Mouse (Mus musculus): ENCODE measurements around the gene Ret. TPM values are rescaled to one million over a fixed set of nuclear protein-coding genes. Genes with fewer than 3 reads are reported as not detected.
A peak's percentile ranks its signal among the peaks of the same experiment; 100 is the strongest.

Ret gene
- polyA plus RNA-seq, 1 experiment from 2014 or later: 12.0 TPM

DNA sequence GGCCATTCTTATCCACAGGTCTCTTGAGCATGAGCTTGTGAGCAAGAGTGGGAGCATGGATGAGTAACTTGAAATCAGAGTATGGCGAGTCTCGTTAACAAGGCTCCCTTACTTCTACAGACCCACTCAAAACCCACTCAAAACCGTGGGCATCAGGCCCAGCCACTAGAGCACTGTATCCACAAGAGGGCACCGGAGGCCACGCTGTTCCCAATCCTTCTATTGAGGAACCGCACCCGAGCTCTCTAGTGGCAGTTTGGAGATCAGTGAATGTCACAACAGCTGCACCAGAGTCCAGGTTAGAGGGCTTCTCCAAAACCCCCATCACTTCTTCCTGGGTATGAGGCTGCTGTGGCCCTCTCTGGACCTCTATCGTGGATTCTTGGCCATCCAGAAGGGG, 2.4 kb downstream of the Ret start:
- H3K4me1 ChIP-seq (replicated peaks; ENCODE audit: control insufficient read depth, insufficient read depth, low read length): peaks cover 5% of the 10 kb centered on the region; the same call in 1 of the 2 replicates
- no peak overlapping the region for H3K4me3 ChIP-seq (ENCODE audit: low read depth, low read length)
- no peak overlapping the region for H3K27ac ChIP-seq (ENCODE audit: low read depth, low read length)
- H3K36me3 ChIP-seq (ENCODE audit: control insufficient read depth, insufficient read depth): no peaks in the 10 kb centered on the region
- no peak overlapping the region for H3K4me2 ChIP-seq (replicated peaks; ENCODE audit: low read depth)
- WGBS: 36% methylated on average over 8 of the region's 8 CpGs
- peak; percentile 84 for TF ChIP-seq CTCF (IDR thresholded peaks at IDR 0.05; ENCODE audit: low read depth)
- no peaks in the 10 kb centered on the region for H3K9me3 ChIP-seq (ENCODE audit: control insufficient read depth)
- no peak for ATAC-seq
- no peak overlapping the region for H3K9ac ChIP-seq (ENCODE audit: low read depth, low read length)
- H3K27me3 ChIP-seq (replicated peaks; ENCODE audit: control insufficient read depth, insufficient read depth, low read length): peaks cover 25% of the 10 kb centered on the region; the same call in 1 of the 2 replicates

DNA sequence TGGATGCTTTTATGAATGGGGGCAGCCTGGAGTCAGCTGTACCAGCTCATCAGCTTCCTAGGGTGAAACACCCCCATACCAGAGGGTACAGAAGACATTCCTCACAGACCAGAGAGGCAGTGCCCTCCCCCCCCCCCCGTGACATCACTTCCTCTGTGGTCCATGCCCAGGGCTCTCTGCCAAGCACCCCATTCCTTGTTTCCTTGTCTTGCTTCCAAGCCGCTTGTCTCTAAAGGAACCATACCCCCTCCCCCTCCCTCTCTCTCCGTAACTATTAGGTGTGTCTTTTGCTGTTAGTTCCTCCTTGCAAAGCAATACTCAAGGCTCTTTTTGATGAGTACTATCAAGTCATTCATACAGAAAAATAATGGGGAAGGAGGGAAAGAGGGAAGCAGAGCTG, 4.6 kb downstream of the Ret start:
- no peak for ATAC-seq
- WGBS: 30% methylated on average over 3 of the region's 3 CpGs
- H3K36me3 ChIP-seq (ENCODE audit: control insufficient read depth, insufficient read depth): no peaks in the 10 kb centered on the region
- no peak overlapping the region for H3K9ac ChIP-seq (ENCODE audit: low read depth, low read length)
- no peak overlapping the region for H3K4me2 ChIP-seq (replicated peaks; ENCODE audit: low read depth)
- H3K27me3 ChIP-seq (replicated peaks; ENCODE audit: control insufficient read depth, insufficient read depth, low read length): peaks cover 21% of the 10 kb centered on the region; the same call in 1 of the 2 replicates
- no peak overlapping the region for H3K4me3 ChIP-seq (ENCODE audit: low read depth, low read length)
- H3K27ac ChIP-seq (ENCODE audit: low read depth, low read length): no peak overlapping the region
- no peaks in the 10 kb centered on the region for H3K9me3 ChIP-seq (ENCODE audit: control insufficient read depth)
- TF ChIP-seq CTCF (IDR thresholded peaks at IDR 0.05; ENCODE audit: low read depth): no peak
- H3K4me1 ChIP-seq (replicated peaks; ENCODE audit: control insufficient read depth, insufficient read depth, low read length): no peaks in the 10 kb centered on the region

DNA sequence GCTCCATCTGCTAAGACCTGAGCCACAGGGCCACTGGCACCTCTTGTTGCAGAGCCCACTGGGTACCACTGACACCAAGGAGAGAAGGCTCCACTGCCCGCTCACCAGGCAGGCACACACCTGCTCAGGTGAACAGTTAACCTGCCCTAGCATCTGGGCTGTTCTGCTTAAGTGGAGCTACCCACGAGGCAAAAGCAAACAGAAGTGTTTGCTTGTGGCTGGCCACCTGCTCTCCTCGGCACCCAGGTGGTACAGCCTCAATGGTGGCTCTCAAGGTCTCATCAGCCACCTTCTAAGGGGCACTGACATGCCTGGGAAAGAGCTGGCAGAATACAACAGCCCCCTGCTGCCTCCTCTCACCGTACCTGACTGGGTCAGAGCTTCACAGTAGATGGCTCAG, 5.3 kb downstream of the Ret start:
- Histone ChIP-seq H3K4me1 (replicated peaks; ENCODE audit: control insufficient read depth, insufficient read depth, low read length) (no peaks in the 10 kb centered on the region), H3K9ac (ENCODE audit: low read depth, low read length) (no peak overlapping the region), H3K9me3 (ENCODE audit: control insufficient read depth) (no peaks in the 10 kb centered on the region), H3K27ac (ENCODE audit: low read depth, low read length) (no peak overlapping the region), H3K4me3 (ENCODE audit: low read depth, low read length) (no peak overlapping the region), H3K36me3 (ENCODE audit: control insufficient read depth, insufficient read depth) (no peaks in the 10 kb centered on the region), H3K4me2 (replicated peaks; ENCODE audit: low read depth) (no peak overlapping the region), H3K27me3 (replicated peaks; ENCODE audit: control insufficient read depth, insufficient read depth, low read length) (peaks cover 19% of the 10 kb centered on the region; the same call in 1 of the 2 replicates)
- 41% methylated on average over 4 of the region's 4 CpGs for WGBS
- no peak for TF ChIP-seq CTCF (IDR thresholded peaks at IDR 0.05; ENCODE audit: low read depth)
- ATAC-seq: no peak

DNA sequence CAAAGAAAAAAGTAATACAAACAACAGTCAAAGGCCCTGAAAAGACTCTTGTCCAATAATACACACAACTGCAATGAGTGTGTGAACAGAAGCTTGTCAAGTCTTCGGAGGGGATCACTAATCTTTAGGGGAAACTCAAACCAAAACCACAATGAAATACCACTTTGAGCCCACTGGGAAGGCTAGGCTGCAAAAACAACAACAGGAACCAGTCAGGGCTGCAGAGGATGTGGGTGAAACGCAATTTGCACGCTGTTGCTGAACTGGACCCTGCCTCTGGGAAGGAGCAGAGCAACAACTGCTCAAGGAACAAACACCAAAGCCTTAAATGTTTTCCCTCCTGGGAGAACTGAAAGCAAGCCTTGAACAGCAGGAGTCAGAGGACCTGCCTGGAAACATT, 7.8 kb downstream of the Ret start:
- no peak overlapping the region for H3K9ac ChIP-seq (ENCODE audit: low read depth, low read length)
- no peaks in the 10 kb centered on the region for H3K4me1 ChIP-seq (replicated peaks; ENCODE audit: control insufficient read depth, insufficient read depth, low read length)
- no peak for ATAC-seq
- H3K27me3 ChIP-seq (replicated peaks; ENCODE audit: control insufficient read depth, insufficient read depth, low read length): no peaks in the 10 kb centered on the region
- H3K27ac ChIP-seq (ENCODE audit: low read depth, low read length): no peak overlapping the region
- H3K4me2 ChIP-seq (replicated peaks; ENCODE audit: low read depth): no peak overlapping the region
- 61% methylated on average over 3 of the region's 3 CpGs for WGBS
- no peaks in the 10 kb centered on the region for H3K36me3 ChIP-seq (ENCODE audit: control insufficient read depth, insufficient read depth)
- no peaks in the 10 kb centered on the region for H3K9me3 ChIP-seq (ENCODE audit: control insufficient read depth)
- H3K4me3 ChIP-seq (ENCODE audit: low read depth, low read length): no peak overlapping the region
- no peak for TF ChIP-seq CTCF (IDR thresholded peaks at IDR 0.05; ENCODE audit: low read depth)

DNA sequence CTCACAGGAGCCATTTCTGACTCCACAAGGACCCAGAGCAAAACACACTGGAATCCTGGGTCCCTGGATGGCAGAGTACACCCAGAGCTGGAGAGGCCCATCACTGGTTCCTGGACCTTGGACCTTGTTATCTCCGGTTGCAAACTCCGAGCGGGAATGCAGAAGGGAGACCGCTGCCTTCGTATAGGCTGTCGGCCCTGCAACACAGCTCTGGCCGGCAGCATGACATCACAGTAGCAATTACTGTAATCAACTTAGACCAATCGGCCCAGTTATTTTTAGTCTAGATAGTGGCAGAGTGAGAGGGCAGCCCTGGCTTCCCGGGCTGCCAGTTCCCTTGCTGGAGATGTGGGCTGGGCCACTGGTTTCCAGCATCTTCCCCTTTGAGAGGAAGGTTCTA, 8.9 kb downstream of the Ret start:
- 32% methylated on average over 9 of the region's 9 CpGs for WGBS
- Histone ChIP-seq H3K27me3 (replicated peaks; ENCODE audit: control insufficient read depth, insufficient read depth, low read length) (no peaks in the 10 kb centered on the region), H3K9me3 (ENCODE audit: control insufficient read depth) (no peaks in the 10 kb centered on the region), H3K4me1 (replicated peaks; ENCODE audit: control insufficient read depth, insufficient read depth, low read length) (no peaks in the 10 kb centered on the region), H3K27ac (ENCODE audit: low read depth, low read length) (no peak overlapping the region), H3K4me2 (replicated peaks; ENCODE audit: low read depth) (peak overlapping the region; percentile 14; the same call in 1 of the 2 replicates), H3K36me3 (ENCODE audit: control insufficient read depth, insufficient read depth) (no peaks in the 10 kb centered on the region), H3K9ac (ENCODE audit: low read depth, low read length) (no peak overlapping the region), H3K4me3 (ENCODE audit: low read depth, low read length) (no peak overlapping the region)
- peak; percentile 90 for ATAC-seq
- no peak for TF ChIP-seq CTCF (IDR thresholded peaks at IDR 0.05; ENCODE audit: low read depth)

DNA sequence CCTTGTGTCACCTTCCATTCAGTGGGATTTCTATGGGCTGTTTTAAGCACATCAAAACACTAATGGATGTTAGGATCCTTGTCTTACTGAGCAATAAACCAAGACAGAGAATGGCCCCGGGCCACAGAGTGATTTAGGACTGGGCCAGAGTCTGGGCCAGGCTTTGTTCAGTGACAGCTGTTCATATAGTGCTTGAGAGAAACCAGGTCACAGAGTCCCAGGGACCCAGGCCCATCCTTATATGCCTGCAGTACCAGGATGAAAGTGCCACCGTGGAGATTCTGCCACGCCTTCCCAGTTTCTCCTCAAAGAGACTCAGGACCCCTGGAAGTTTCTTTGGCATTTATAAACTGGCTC, 10.3 kb downstream of the Ret start:
- TF ChIP-seq CTCF (IDR thresholded peaks at IDR 0.05; ENCODE audit: low read depth): no peak
- Histone ChIP-seq H3K27ac (ENCODE audit: low read depth, low read length) (no peak overlapping the region), H3K4me3 (ENCODE audit: low read depth, low read length) (no peak overlapping the region), H3K36me3 (ENCODE audit: control insufficient read depth, insufficient read depth) (no peaks in the 10 kb centered on the region), H3K4me1 (replicated peaks; ENCODE audit: control insufficient read depth, insufficient read depth, low read length) (peaks cover 4% of the 10 kb centered on the region; the same call in 1 of the 2 replicates), H3K27me3 (replicated peaks; ENCODE audit: control insufficient read depth, insufficient read depth, low read length) (no peaks in the 10 kb centered on the region), H3K9me3 (ENCODE audit: control insufficient read depth) (no peaks in the 10 kb centered on the region), H3K4me2 (replicated peaks; ENCODE audit: low read depth) (no peak overlapping the region), H3K9ac (ENCODE audit: low read depth, low read length) (no peak overlapping the region)
- ATAC-seq: no peak
- 75% methylated on average over 3 of the region's 3 CpGs for WGBS
